ENCODE assay signal across 18 mouse cellular contexts in the genomic region with DNA sequence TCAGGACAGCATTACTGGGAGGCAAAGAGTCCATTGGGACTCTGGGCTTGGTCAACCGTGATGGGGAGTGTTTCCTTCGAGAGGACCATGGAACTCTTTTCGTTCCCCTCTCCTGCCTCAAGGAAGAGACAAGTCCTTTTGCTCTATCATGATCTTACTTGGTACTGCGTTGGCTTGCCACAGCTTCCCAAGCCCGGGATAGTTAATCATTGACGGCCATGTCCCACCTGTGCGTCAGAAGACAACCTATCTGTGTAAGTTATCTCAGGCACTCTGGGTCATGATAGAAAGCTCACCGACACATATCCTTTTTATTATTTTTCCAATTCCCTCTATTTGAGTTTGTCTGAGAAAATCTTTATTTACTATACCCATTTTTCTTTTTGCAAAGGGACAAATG. TPM values are rescaled to one million over a fixed set of nuclear protein-coding genes. Genes with fewer than 3 reads are reported as not detected.
DNase-seq lines count a peak whose midpoint lies in the region; ATAC-seq and TF ChIP-seq lines count a peak whose summit lies in the region.
"Had no signal": no experiment of that assay in that cellular context is flagged by ENCODE, and none has a peak within 500 bp of the region (broad histone marks: within the 10 kb centered on the region; RNA-seq: fewer than 3 reads in every experiment).

No protein-coding gene starts in this region.

- TF ChIP-seq CTCF in intestine, postnatal 0 days (IDR thresholded peaks at IDR 0.05; ENCODE audit: low read depth) = no peak

- 63% methylated on average over 8 of the region's 8 CpGs for WGBS in intestine, embryonic 15.5 days
- WGBS in intestine, postnatal 0 days = 39% methylated on average over 8 of the region's 8 CpGs

- H3K4me3 ChIP-seq in intestine, embryonic 15.5 days (replicated peaks) = no peak overlapping the region
- no peak overlapping the region for H3K4me3 ChIP-seq in intestine, postnatal 0 days (ENCODE audit: low read depth, low read length)
- H3K4me3 ChIP-seq: embryonic facial prominence, embryonic 10.5 days; embryonic facial prominence, embryonic 12.5 days; forebrain, embryonic 13.5 days; forebrain, embryonic 15.5 days had no signal

- H3K9me3 ChIP-seq in intestine, embryonic 15.5 days = no peaks in the 10 kb centered on the region
- H3K9me3 ChIP-seq in intestine, postnatal 0 days (ENCODE audit: control insufficient read depth) = no peaks in the 10 kb centered on the region
- H3K9me3 ChIP-seq: embryonic facial prominence, embryonic 10.5 days; embryonic facial prominence, embryonic 12.5 days; forebrain, embryonic 13.5 days; forebrain, embryonic 15.5 days had no signal

- H3K4me2 ChIP-seq in intestine, embryonic 15.5 days (replicated peaks) = no peak overlapping the region
- no peak overlapping the region for H3K4me2 ChIP-seq in intestine, postnatal 0 days (replicated peaks; ENCODE audit: low read depth)
- H3K4me2 ChIP-seq: embryonic facial prominence, embryonic 12.5 days; forebrain, embryonic 13.5 days; forebrain, embryonic 15.5 days had no signal

- H3K27ac ChIP-seq in intestine, embryonic 15.5 days = no peak overlapping the region
- no peak overlapping the region for H3K27ac ChIP-seq in intestine, postnatal 0 days (ENCODE audit: low read depth, low read length)
- H3K27ac ChIP-seq: embryonic facial prominence, embryonic 10.5 days; embryonic facial prominence, embryonic 12.5 days; forebrain, embryonic 13.5 days; forebrain, embryonic 15.5 days had no signal

- peak; percentile 20 for DNase-seq in urinary bladder, postnatal 14 days (ENCODE audit: low spot score)
- no peak for DNase-seq in urinary bladder, postnatal 10 days (ENCODE audit: low spot score)
- peak; percentile 69 for DNase-seq in yolk sac, embryonic 10.5 days (ENCODE audit: low spot score)
- DNase-seq in frontal cortex, adult 2 months (ENCODE audit: extremely low spot score in 1 of 2, low spot score in 1 of 2) = no peak
- DNase-seq: adrenal gland, adult 2 months; adrenal gland, postnatal 10 days; adrenal gland, postnatal 25 days; cerebellum, adult 11-12 months; cerebellum, adult 2 months; cerebellum, adult 9-10 months; cerebellum, postnatal 10 days; cerebellum, postnatal 25 days had no signal

- no peaks in the 10 kb centered on the region for H3K4me1 ChIP-seq in intestine, embryonic 15.5 days (replicated peaks)
- H3K4me1 ChIP-seq in intestine, postnatal 0 days (replicated peaks; ENCODE audit: control insufficient read depth, insufficient read depth, low read length) = no peaks in the 10 kb centered on the region
- H3K4me1 ChIP-seq: embryonic facial prominence, embryonic 10.5 days; embryonic facial prominence, embryonic 12.5 days; forebrain, embryonic 13.5 days; forebrain, embryonic 15.5 days had no signal

- no peaks in the 10 kb centered on the region for H3K36me3 ChIP-seq in intestine, embryonic 15.5 days
- no peaks in the 10 kb centered on the region for H3K36me3 ChIP-seq in intestine, postnatal 0 days (ENCODE audit: control insufficient read depth, insufficient read depth)
- H3K36me3 ChIP-seq: embryonic facial prominence, embryonic 10.5 days; embryonic facial prominence, embryonic 12.5 days; forebrain, embryonic 15.5 days had no signal

- ATAC-seq in intestine, embryonic 15.5 days = peak; percentile 87
- ATAC-seq in intestine, postnatal 0 days = no peak
- ATAC-seq: forebrain, embryonic 13.5 days; forebrain, embryonic 15.5 days had no signal

- no peaks in the 10 kb centered on the region for H3K27me3 ChIP-seq in intestine, embryonic 15.5 days (replicated peaks)
- no peaks in the 10 kb centered on the region for H3K27me3 ChIP-seq in intestine, postnatal 0 days (replicated peaks; ENCODE audit: control insufficient read depth, insufficient read depth, low read length)
- H3K27me3 ChIP-seq: embryonic facial prominence, embryonic 12.5 days; forebrain, embryonic 13.5 days; forebrain, embryonic 15.5 days had no signal

- no peak overlapping the region for H3K9ac ChIP-seq in intestine, embryonic 15.5 days
- no peak overlapping the region for H3K9ac ChIP-seq in intestine, postnatal 0 days (ENCODE audit: low read depth, low read length)
- H3K9ac ChIP-seq: embryonic facial prominence, embryonic 12.5 days; forebrain, embryonic 13.5 days; forebrain, embryonic 15.5 days had no signal

RNA-seq across cellular contexts. Expression of gene Ank3, which starts 20.1 kb away (rescaled TPM):
- 21.5 and 21.9 TPM in 2 replicates for polyA plus RNA-seq in intestine, embryonic 15.5 days (2015; fragmentation: Nextera tagmentation; extraction: Ambion mirVana)
- 21.6 and 30.6 TPM in 2 replicates for polyA plus RNA-seq in intestine, postnatal 0 days (2015; fragmentation: Nextera tagmentation; extraction: Ambion mirVana)
- polyA plus RNA-seq in frontal cortex, adult 2 months (2012; rRNA removed) = 159 and 173 TPM in 2 replicates

Comparison
In these comparisons a context has a peak if more than half of its experiments do, and no peak if none do; other contexts are left out.
1. DNase-seq: peak in urinary bladder, postnatal 14 days (single experiment) and yolk sac, embryonic 10.5 days (single experiment); none in urinary bladder, postnatal 10 days (single experiment) and frontal cortex, adult 2 months (0 of 2).